Mouse (Mus musculus): ENCODE measurements at regions not wholly inside any gene's neighbourhood (a gene's known extent, or its start where the extent isn't known, plus 50 kb on each side); places are given as distances from the start of the nearest gene placed in this dataset.
A peak's percentile ranks its signal among the peaks of the same experiment; 100 is the strongest.

GRCm38 (mm10) chr14:45056291-45056690, 68.3 kb downstream of the Ptger2 start:
- intact Hi-C loops (cut with DNase I), result no loop called here
- DNase-seq, result no peak

- intact Hi-C loops (cut with DNase I), result no loop called here
- DNase-seq, result no peak
These were observed 73.7 kb downstream of the Ptger2 start for GRCm38 (mm10) chr14:45061681-45062080.

DNA sequence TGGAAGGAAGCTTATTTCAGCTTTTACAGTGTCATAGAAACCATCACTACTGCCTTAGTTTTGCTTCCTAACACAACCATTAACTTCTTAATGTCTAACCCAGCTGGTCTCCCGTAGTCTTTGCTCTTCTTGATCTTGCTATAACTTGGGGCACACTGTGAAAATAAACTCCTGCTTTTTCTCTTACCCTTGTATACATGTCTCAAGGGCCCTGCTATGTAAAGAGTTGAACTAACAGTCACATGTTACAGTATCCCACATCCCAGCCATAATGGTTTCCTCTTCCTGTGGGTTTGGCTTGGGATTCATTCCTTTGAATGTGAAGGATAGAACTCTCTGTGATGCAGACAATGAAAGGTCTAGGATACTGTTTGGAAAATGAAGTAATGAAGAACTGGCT, 76.5 kb downstream of the Ptger2 start:
- no peak for DNase-seq
- intact Hi-C loops (cut with DNase I), result no loop called here

GRCm38 (mm10) chr14:45069598-45070212, 81.7 kb downstream of the Ptger2 start:
- intact Hi-C loops (cut with DNase I), result no loop called here
- no peak for DNase-seq

- peak in 1 of 2 experiments; percentile 7 for DNase-seq
These were observed 87.0 kb downstream of the Ptger2 start for GRCm38 (mm10) chr14:45074902-45075488.

GRCm38 (mm10) chr14:45077216-45077615, 89.2 kb downstream of the Ptger2 start:
- intact Hi-C loops (cut with DNase I), result no loop called here

More at GRCm38 (mm10) chr14:45074902-45075488, 87.0 kb downstream of the Ptger2 start:
- intact Hi-C loops (cut with DNase I), result no loop called here

GRCm38 (mm10) chr14:45079793-45080192, 91.8 kb downstream of the Ptger2 start:
- intact Hi-C loops (cut with DNase I), result no loop called here
- DNase-seq, result no peak

More at GRCm38 (mm10) chr14:45077216-45077615, 89.2 kb downstream of the Ptger2 start:
- DNase-seq, result no peak

DNA sequence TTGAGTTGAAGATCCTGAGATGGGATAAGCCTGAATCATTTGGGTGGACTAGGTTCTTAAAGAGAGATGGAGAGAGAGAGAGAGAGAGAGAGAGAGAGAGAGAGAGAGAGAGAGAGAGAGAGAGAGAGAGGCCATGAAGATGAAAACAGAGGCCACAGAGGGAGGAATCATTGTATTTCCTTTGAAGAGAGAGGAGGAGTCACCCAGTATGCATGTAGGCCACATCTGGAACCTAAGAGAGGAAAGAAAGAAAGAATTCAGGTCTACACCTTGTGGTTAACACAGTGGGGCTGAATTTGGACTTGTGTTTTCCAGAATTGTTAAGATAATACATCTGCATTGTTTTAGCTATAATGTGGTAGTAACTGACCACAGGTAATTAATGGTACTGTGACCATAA, 92.2 kb downstream of the Ptger2 start:
- intact Hi-C loops (cut with DNase I), result no loop called here
- no peak for DNase-seq

DNA sequence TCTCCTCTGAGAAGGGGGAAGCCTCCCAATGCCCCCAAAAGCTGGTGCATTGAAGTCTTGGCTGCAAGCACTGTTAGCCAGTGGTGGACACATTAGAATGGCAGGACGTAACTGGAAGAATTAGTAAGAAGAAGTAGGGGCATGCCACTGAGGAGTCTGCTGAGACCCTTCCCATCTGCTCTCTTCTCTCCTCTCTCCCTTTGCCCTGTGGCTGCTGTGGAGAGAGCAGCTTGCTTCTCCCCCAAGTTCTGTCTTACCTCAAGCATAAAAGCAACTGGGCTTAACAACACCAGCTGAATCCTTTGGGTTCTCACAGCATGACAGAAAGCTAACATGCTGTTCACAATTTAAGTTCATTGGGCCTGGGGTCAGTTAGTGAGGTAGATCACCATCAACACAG, 95.1 kb downstream of the Ptger2 start:
- intact Hi-C loops (cut with DNase I), result no loop called here
- no peak for DNase-seq
